Mouse (Mus musculus) liver, embryonic 14.5 days (tissue): ENCODE measurements around the gene Slc4a2.

Experiments
- CTCF ChIP-seq: IDR thresholded peaks from 2 replicates; pipeline ENCODE4 v1.5.1; 2016; ENCODE audit warnings: antibody characterized with exemption, low read depth, control low read depth
- EP300 ChIP-seq: IDR thresholded peaks from 2 replicates; pipeline ENCODE4 v1.6.1; 2016; ENCODE audit warnings: antibody characterized with exemption, low read depth

GRCm38 (mm10) chr5:24483326-24483725, 59.7 kb downstream of the Slc4a2 start:
- no peak for TF ChIP-seq EP300
- TF ChIP-seq CTCF = peak; percentile 86
